Mouse (Mus musculus) olfactory bulb, adult 2 months (tissue): Measurements from ENCODE around the gene Naa25. TPM values are rescaled to one million over a fixed set of nuclear protein-coding genes. Genes with fewer than 3 reads are reported as not detected.

ENCODE experiments used
- H3K27ac ChIP-seq: fragments of 200-500 bp; 2 replicates; pipeline ENCODE4 v1.5.1; 2012; ENCODE audit warnings: low read depth, low read length; ENCODE audit not compliant: insufficient read depth
- H3K4me1 ChIP-seq: fragments of 200-500 bp; 2 replicates; pipeline ENCODE4 v1.6.1; 2012; ENCODE audit warnings: low read length; ENCODE audit not compliant: control insufficient read depth, insufficient read depth
- H3K4me3 ChIP-seq: fragments of 200-500 bp; 2 replicates; pipeline ENCODE4 v1.5.1; 2012; ENCODE audit warnings: mild to moderate bottlenecking, low read depth, low read length, moderate library complexity; ENCODE audit not compliant: insufficient read depth
- CTCF ChIP-seq: fragments of 200-500 bp; IDR thresholded peaks from 2 replicates; pipeline ENCODE4 v1.5.1; 2012; ENCODE audit warnings: low read depth, mild to moderate bottlenecking, low read length, moderate library complexity; ENCODE audit not compliant: insufficient read depth
- POLR2A ChIP-seq: fragments of 200-500 bp; IDR thresholded peaks from 2 replicates; pipeline ENCODE4 v1.6.1; 2012; ENCODE audit warnings: mild to moderate bottlenecking, low read depth, low read length, moderate library complexity; ENCODE audit not compliant: insufficient read depth
- WGBS: fragments of 180-500 bp; shearing (Covaris S2); methylation state at CpG from one replicate; pipeline ENCODE4 v1.1.7; 2018; 5-methylcytosine and 5-hydroxymethylcytosine counted together
- polyA plus RNA-seq: library from polyadenylated mRNA; stranded (reverse); fragments of >200 nt; gene quantifications from 2 replicates; pipeline ENCODE4 v1.2.4, GENCODE M21; 2012; ENCODE audit warnings: low replicate concordance; ENCODE audit not compliant: missing spikeins, insufficient read depth, insufficient read length

Gene Naa25
- polyA plus RNA-seq, 1 experiment, result not detected

- no peak overlapping the region for H3K4me3 ChIP-seq
These were observed 8.0 kb upstream of the Naa25 start for GRCm38 (mm10) chr5:121389691-121390090.

GRCm38 (mm10) chr5:121392667-121393380, 4.9 kb upstream of the Naa25 start:
- TF ChIP-seq CTCF (no peak), POLR2A (no peak)
- Histone ChIP-seq H3K27ac (no peak overlapping the region), H3K4me3 (no peak overlapping the region), H3K4me1 (peaks cover 5% of the 10 kb centered on the region)
- 51% methylated on average over 16 of the region's 16 CpGs for whole genome bisulfite sequencing

More at GRCm38 (mm10) chr5:121389691-121390090, 8.0 kb upstream of the Naa25 start:
- Histone ChIP-seq H3K4me1 (peaks cover 13% of the 10 kb centered on the region), H3K27ac (no peak overlapping the region)
- no peak for TF ChIP-seq POLR2A
- no peak for TF ChIP-seq CTCF

- no peak for TF ChIP-seq CTCF
- TF ChIP-seq POLR2A, result no peak
- Histone ChIP-seq H3K4me3 (no peak overlapping the region), H3K27ac (no peak overlapping the region), H3K4me1 (peaks cover 5% of the 10 kb centered on the region)
- 75% methylated on average over 3 of the region's 3 CpGs for WGBS
These were observed 4.3 kb upstream of the Naa25 start for GRCm38 (mm10) chr5:121393402-121393801.

- H3K4me3 ChIP-seq, result no peak overlapping the region
- 80% methylated on average over 5 of the region's 5 CpGs for WGBS
- no peak for TF ChIP-seq CTCF
- no peak for TF ChIP-seq POLR2A
- no peak overlapping the region for H3K27ac ChIP-seq
- H3K4me1 ChIP-seq, result peaks cover 9% of the 10 kb centered on the region
These were observed 2.1 kb upstream of the Naa25 start for GRCm38 (mm10) chr5:121395621-121396020.

GRCm38 (mm10) chr5:121398146-121398964, 619 bp downstream of the Naa25 start:
- Histone ChIP-seq H3K27ac (no peak overlapping the region), H3K4me1 (peaks cover 11% of the 10 kb centered on the region), H3K4me3 (peak overlapping the region; percentile 72)
- TF ChIP-seq POLR2A (no peak), CTCF (no peak)
- WGBS, result under 1% methylated on average over 67 of the region's 67 CpGs

- H3K27ac ChIP-seq, result no peak overlapping the region
- TF ChIP-seq CTCF, result no peak
- H3K4me3 ChIP-seq, result peak overlapping the region; percentile 4; the same call in 1 of the 2 replicates
- H3K4me1 ChIP-seq, result peaks cover 14% of the 10 kb centered on the region
- WGBS, result 35% methylated on average over 9 of the region's 9 CpGs
These were observed 1.3 kb downstream of the Naa25 start for GRCm38 (mm10) chr5:121398965-121399462.

- Histone ChIP-seq H3K4me3 (no peak overlapping the region), H3K27ac (no peak overlapping the region), H3K4me1 (peaks cover 14% of the 10 kb centered on the region)
- TF ChIP-seq POLR2A (no peak), CTCF (no peak)
- 83% methylated on average over 5 of the region's 5 CpGs for WGBS
These were observed 1.8 kb downstream of the Naa25 start for GRCm38 (mm10) chr5:121399540-121399939.

DNA sequence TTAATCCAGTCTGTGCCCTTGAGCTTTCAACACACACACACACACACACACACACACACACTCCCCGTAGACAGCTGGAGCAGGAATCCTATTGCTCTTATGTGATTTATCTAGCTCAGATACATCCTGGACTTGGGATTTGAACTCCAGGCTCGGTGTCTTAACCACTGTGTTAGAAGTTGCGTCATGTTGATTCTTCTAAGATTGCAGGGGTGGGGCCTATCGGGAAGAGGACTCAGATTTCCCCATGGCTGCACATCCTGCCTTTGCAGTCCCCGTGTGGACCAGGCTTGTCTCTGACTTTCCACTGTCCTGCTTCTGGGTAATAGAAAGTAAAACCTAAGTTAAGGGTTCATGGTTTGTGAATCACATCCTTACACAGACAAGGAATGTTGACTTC, 2.3 kb downstream of the Naa25 start:
- no peak overlapping the region for H3K27ac ChIP-seq
- peaks cover 14% of the 10 kb centered on the region for H3K4me1 ChIP-seq
- H3K4me3 ChIP-seq, result no peak overlapping the region
- 62% methylated on average over 5 of the region's 5 CpGs for WGBS
- TF ChIP-seq CTCF (no peak), POLR2A (no peak)

GRCm38 (mm10) chr5:121400849-121401248, 3.1 kb downstream of the Naa25 start:
- no peak overlapping the region for H3K27ac ChIP-seq
- WGBS, result 79% methylated on average over 5 of the region's 5 CpGs
- no peak overlapping the region for H3K4me3 ChIP-seq
- H3K4me1 ChIP-seq, result peaks cover 14% of the 10 kb centered on the region
- no peak for TF ChIP-seq POLR2A
- no peak for TF ChIP-seq CTCF
